In the genomic region with DNA sequence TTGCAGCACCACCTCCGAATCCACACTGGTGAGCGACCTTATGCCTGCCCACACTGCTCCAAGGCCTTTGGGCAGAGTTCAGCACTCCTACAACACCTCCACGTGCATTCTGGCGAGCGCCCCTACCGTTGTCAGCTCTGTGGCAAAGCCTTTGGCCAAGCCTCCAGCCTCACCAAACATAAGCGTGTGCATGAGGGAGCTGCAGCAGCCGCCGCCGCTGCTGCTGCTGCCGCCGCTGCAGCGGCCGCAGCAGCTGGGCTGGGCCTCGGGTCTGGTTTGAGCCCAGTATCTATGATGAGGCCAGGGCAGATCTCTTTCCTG, we compare ENCODE assay signal across 1 mouse cellular context.
TF ChIP-seq lines count a peak whose summit lies in the region.

No protein-coding gene starts in this region.

TF ChIP-seq in ES-E14, 5 proteins besides CTCF, POLR2A, EP300 and RAD21:
- no peak for TF ChIP-seq ZNF384 (IDR thresholded peaks at IDR 0.05; ENCODE audit: low read depth, low read length)
- no peak for TF ChIP-seq CHD2 (IDR thresholded peaks at IDR 0.05; ENCODE audit: low read depth, low read length)
- no peak for TF ChIP-seq HCFC1 (IDR thresholded peaks at IDR 0.05; ENCODE audit: borderline replicate concordance, insufficient read depth, low read length)
- no peak for TF ChIP-seq ZC3H11A (IDR thresholded peaks at IDR 0.05; ENCODE audit: borderline replicate concordance, low read depth, low read length)
- TF ChIP-seq MAFK (IDR thresholded peaks at IDR 0.05; ENCODE audit: insufficient read depth, low read depth, low read length), result no peak
